Mouse (Mus musculus) midbrain, postnatal 0 days (tissue): ENCODE measurements around the gene Tbata. TPM values are rescaled to one million over a fixed set of nuclear protein-coding genes. Genes with fewer than 3 reads are reported as not detected.

Source experiments
- ATAC-seq: fragments of 200-750 bp; cut with Nextera tagmentation; 2 replicates; pipeline ENCODE4 v1.8.0; 2017; ENCODE audit warnings: moderate number of reproducible peaks, mild to moderate bottlenecking, moderate TSS enrichment, moderate library complexity; ENCODE audit not compliant: low FRiP score
- DNase-seq: peaks from one replicate; pipeline ENCODE4 v3.0.0-alpha.2; 2015; ENCODE audit warnings: low spot score
- H3K27ac ChIP-seq: fragments of 300-500 bp; sonication (generic); 2 replicates; pipeline ENCODE4 v1.5.1; 2014; ENCODE audit warnings: low read depth, mild to moderate bottlenecking, low read length, mixed read lengths
- H3K27me3 ChIP-seq: fragments of 300-500 bp; sonication (generic); 2 replicates; pipeline ENCODE4 v1.6.1; 2014; ENCODE audit warnings: low read length, control low read depth, mixed read lengths; ENCODE audit not compliant: insufficient read depth
- H3K36me3 ChIP-seq: fragments of 300-500 bp; sonication (generic); 2 replicates; pipeline ENCODE4 v1.6.1; 2014; ENCODE audit warnings: low read length, control low read depth, mixed read lengths; ENCODE audit not compliant: insufficient read depth
- H3K4me1 ChIP-seq: fragments of 300-500 bp; sonication (generic); 2 replicates; pipeline ENCODE4 v1.6.1; 2014; ENCODE audit warnings: mild to moderate bottlenecking, control low read depth, antibody characterized with exemption, low read length, mixed read lengths; ENCODE audit not compliant: insufficient read depth
- H3K4me2 ChIP-seq: fragments of 300-500 bp; sonication (generic); 2 replicates; pipeline ENCODE4 v1.6.1; 2014; ENCODE audit warnings: low read depth, mild to moderate bottlenecking, low read length, mixed read lengths; ENCODE audit not compliant: poor library complexity, severe bottlenecking
- H3K4me3 ChIP-seq: fragments of 300-500 bp; sonication (generic); 2 replicates; pipeline ENCODE4 v1.5.1; 2014; ENCODE audit warnings: low read depth, mild to moderate bottlenecking, low read length, moderate library complexity
- H3K9ac ChIP-seq: fragments of 300-500 bp; sonication (generic); replicated peaks from 2 replicates; pipeline ENCODE4 v1.6.1; 2014; ENCODE audit warnings: mild to moderate bottlenecking, low read length, moderate library complexity, mixed read lengths; ENCODE audit not compliant: poor library complexity, severe bottlenecking
- H3K9me3 ChIP-seq: fragments of 300-500 bp; sonication (generic); 2 replicates; pipeline ENCODE4 v1.6.1; 2016; ENCODE audit warnings: low read length, control low read depth
- CTCF ChIP-seq: IDR thresholded peaks from 2 replicates; pipeline ENCODE4 v1.5.1; 2016; ENCODE audit warnings: antibody characterized with exemption, mild to moderate bottlenecking
- WGBS: fragments of 180-500 bp; shearing (Covaris S2); extraction: QIAGEN DNeasy Blood & Tissue Kit; methylation state at CpG from one replicate; pipeline ENCODE4 v1.1.7; 2014; 5-methylcytosine and 5-hydroxymethylcytosine counted together
- polyA plus RNA-seq: library from polyadenylated mRNA; unstranded; fragments of >200 nt; fragmentation: Nextera tagmentation; extraction: Ambion mirVana; gene quantifications from 2 replicates; pipeline ENCODE4 v1.2.1, GENCODE M21; 2015
- total RNA-seq: library from RNA; depleted of rRNA; stranded (reverse); fragments of >200 nt; gene quantifications from 2 replicates; pipeline ENCODE4 v1.2.3, GENCODE M21; 2014

The Tbata gene
- total and polyA plus RNA-seq, 2 experiments from 2014 or later, result 0.11 TPM

DNA sequence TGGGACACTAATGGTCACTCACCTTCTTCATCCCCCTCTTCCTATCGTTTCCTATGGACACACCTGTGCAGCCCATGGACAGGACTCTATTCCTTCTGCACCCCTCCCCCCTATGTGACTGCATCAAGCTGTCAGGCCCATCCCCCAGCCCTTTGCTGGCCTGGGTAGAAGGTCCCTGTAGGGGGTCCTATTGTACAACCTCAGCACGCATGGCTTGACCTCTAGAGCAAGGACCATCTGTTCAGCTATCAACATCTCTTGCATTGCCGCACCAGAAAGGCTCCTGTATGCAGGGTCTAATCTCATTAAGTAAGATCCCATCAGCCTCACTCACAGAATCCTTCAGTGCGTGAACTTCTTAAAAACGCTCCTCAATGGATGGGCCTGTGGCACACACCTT is 53.9 kb downstream of the Tbata start:
- H3K27ac ChIP-seq, result no peak overlapping the region
- no peaks in the 10 kb centered on the region for H3K9me3 ChIP-seq
- 53% methylated on average over 5 of the region's 5 CpGs for WGBS
- ATAC-seq, result no peak
- no peak overlapping the region for H3K4me2 ChIP-seq
- no peak for TF ChIP-seq CTCF
- peak; percentile 18 for DNase-seq
- no peak overlapping the region for H3K9ac ChIP-seq
- H3K36me3 ChIP-seq, result no peaks in the 10 kb centered on the region
- no peaks in the 10 kb centered on the region for H3K27me3 ChIP-seq
- H3K4me3 ChIP-seq, result no peak overlapping the region
- H3K4me1 ChIP-seq, result no peaks in the 10 kb centered on the region

DNA sequence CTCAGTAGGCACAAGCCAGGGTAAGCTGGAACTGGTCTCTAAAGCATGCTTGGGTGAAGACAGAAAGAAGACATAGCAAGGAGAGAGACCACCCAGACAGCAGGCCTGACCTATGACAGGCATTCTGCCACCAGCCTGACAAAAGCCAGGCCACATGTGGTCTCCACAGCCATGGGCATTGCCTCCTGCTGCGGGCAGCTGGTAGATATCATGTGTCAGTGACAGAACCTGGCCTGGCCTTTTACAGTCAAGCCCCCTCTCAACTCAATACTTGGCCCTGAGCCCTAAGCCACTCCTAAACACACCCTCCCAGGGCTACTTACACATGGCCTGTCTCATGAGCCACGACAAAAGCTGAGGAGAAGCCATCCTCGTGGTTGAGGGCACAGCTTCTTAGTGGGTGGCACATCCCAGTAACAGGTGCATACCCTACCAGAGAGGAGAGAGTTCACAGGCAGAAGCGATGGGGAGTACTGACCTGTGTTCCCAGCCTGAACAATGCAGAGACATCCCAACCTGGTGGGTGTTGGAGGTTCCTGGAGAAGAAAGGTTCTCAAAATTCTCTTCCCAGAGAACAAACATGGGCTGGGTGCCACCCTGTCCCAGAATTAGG is 55.1 kb downstream of the Tbata start:
- peak; percentile 72 for DNase-seq
- H3K9me3 ChIP-seq, result no peaks in the 10 kb centered on the region
- 65% methylated on average over 4 of the region's 4 CpGs for WGBS

GRCm38 (mm10) chr10:61231756-61232155 is 60.0 kb downstream of the Tbata start:
- no peaks in the 10 kb centered on the region for H3K36me3 ChIP-seq
- WGBS, result 77% methylated on average over 3 of the region's 3 CpGs
- no peaks in the 10 kb centered on the region for H3K9me3 ChIP-seq
- H3K9ac ChIP-seq, result no peak overlapping the region
- H3K4me2 ChIP-seq, result no peak overlapping the region
- no peak overlapping the region for H3K4me3 ChIP-seq
- no peak for DNase-seq
- H3K4me1 ChIP-seq, result no peaks in the 10 kb centered on the region
- no peak overlapping the region for H3K27ac ChIP-seq
- H3K27me3 ChIP-seq, result no peaks in the 10 kb centered on the region
- ATAC-seq, result no peak
- no peak for TF ChIP-seq CTCF

More for the DNA sequence above, 55.1 kb downstream of the Tbata start:
- no peak; the same call in 1 of the 2 replicates for ATAC-seq
- Histone ChIP-seq H3K4me1 (no peaks in the 10 kb centered on the region), H3K27me3 (no peaks in the 10 kb centered on the region), H3K4me3 (no peak overlapping the region), H3K4me2 (no peak overlapping the region), H3K9ac (no peak overlapping the region), H3K36me3 (no peaks in the 10 kb centered on the region), H3K27ac (no peak overlapping the region)
- no peak for TF ChIP-seq CTCF

GRCm38 (mm10) chr10:61232858-61233567 is 61.3 kb downstream of the Tbata start:
- WGBS, result 23% methylated on average over 6 of the region's 7 CpGs
- H3K27me3 ChIP-seq, result no peaks in the 10 kb centered on the region
- H3K36me3 ChIP-seq, result no peaks in the 10 kb centered on the region
- no peak for TF ChIP-seq CTCF
- no peaks in the 10 kb centered on the region for H3K4me1 ChIP-seq
- no peak overlapping the region for H3K4me2 ChIP-seq
- ATAC-seq, result peak; percentile 66
- no peak overlapping the region for H3K27ac ChIP-seq
- H3K4me3 ChIP-seq, result no peak overlapping the region
- H3K9ac ChIP-seq, result no peak overlapping the region
- peak; percentile 57 for DNase-seq
- no peaks in the 10 kb centered on the region for H3K9me3 ChIP-seq

DNA sequence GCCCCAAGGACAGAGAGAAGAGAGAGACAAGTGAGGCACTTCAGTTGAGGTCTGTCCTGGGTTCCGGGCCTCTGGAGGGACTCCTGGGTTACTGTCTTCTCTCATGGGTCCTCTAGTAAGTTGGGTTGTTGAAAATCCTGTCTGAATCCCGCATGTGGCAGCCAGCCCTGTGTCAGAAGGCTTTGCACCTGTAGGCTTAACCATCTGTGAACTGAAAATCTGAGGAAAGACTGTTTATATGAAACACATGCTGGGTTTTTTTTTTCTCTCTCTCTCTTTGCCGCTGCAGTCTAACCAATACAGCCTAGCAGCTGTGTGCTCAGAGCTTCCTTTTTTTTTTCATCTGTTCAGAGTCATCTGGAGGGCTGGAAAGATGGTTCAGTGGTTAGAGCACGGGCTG is 62.6 kb downstream of the Tbata start:
- WGBS, result 80% methylated on average over 4 of the region's 4 CpGs
- no peak for DNase-seq
- Histone ChIP-seq H3K9ac (no peak overlapping the region), H3K9me3 (no peaks in the 10 kb centered on the region), H3K36me3 (no peaks in the 10 kb centered on the region), H3K4me3 (no peak overlapping the region), H3K4me2 (no peak overlapping the region), H3K27ac (no peak overlapping the region), H3K4me1 (no peaks in the 10 kb centered on the region), H3K27me3 (no peaks in the 10 kb centered on the region)
- TF ChIP-seq CTCF, result no peak
- ATAC-seq, result no peak

GRCm38 (mm10) chr10:61235677-61236267 is 64.0 kb downstream of the Tbata start:
- no peak for TF ChIP-seq CTCF
- WGBS, result 93% methylated on average over 6 of the region's 6 CpGs
- ATAC-seq, result no peak

More at GRCm38 (mm10) chr10:61235677-61236267, 64.0 kb downstream of the Tbata start:
- Histone ChIP-seq H3K9me3 (no peaks in the 10 kb centered on the region), H3K4me1 (no peaks in the 10 kb centered on the region), H3K27ac (no peak overlapping the region), H3K4me3 (no peak overlapping the region), H3K4me2 (no peak overlapping the region), H3K27me3 (no peaks in the 10 kb centered on the region), H3K36me3 (no peaks in the 10 kb centered on the region), H3K9ac (no peak overlapping the region)
- no peak for DNase-seq
